Mouse (Mus musculus): ENCODE measurements around the gene Mrps33. TPM values are rescaled to one million over a fixed set of nuclear protein-coding genes. Genes with fewer than 3 reads are reported as not detected.

Mrps33 gene
- polyA plus RNA-seq (2012; rRNA removed) = 88.9 and 111 TPM in 2 replicates

DNA sequence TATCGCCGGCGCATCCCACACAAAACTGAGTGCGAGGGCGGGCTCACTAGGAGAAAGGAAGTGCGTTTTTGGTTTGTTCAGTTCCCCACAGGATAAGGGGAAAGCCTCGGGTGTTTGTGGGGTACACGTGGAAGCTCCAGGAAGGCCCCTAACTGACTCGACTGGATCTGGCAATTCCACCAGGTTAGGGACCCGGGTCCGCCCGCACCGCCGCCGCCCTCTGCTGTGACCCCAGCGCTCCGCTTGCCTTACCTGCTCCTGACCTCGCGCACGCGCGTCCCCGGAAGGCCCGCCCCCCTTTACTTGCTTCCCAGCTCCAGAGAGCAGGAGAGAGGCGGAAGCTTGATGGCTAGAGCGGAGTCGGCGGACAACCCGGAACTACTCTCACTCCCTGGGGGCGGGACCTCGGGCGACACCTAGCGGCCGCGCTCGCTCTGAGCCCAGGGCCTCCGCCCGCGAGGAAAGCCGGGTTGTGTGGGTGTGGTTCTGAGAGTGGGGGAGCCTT lies at the start of gene Mrps33:
Mrps33 (minus strand) TSS at position 377 of the 505 bp plus-strand sequence.
- peak; percentile 81 for TF ChIP-seq CTCF (conservative IDR thresholded peaks at IDR 0.05; ENCODE audit: insufficient read depth, insufficient read length, low read depth, low read length)
- TF ChIP-seq POLR2A (IDR thresholded peaks at IDR 0.05; ENCODE audit: low read depth, low read length) = peak; percentile 50
- Histone ChIP-seq H3K4me3 (ENCODE audit: insufficient read depth, low read depth, low read length) (peak within 1 kb of the TSS; percentile 79), H3K36me3 (ENCODE audit: control insufficient read depth, insufficient read depth, low read length) (no peaks in the 10 kb centered on the region), H3K27ac (ENCODE audit: insufficient read depth, low read depth, low read length) (peak within 1 kb of the TSS; percentile 69), H3K27me3 (replicated peaks; ENCODE audit: control insufficient read depth, insufficient read depth, low read length) (no peaks in the 10 kb centered on the region), H3K4me1 (ENCODE audit: control insufficient read depth, insufficient read depth, low read length) (no peaks in the 10 kb centered on the region)
- DNase-seq = peak; percentile 98
- under 1% methylated on average over 40 of the region's 40 CpGs for WGBS

DNA sequence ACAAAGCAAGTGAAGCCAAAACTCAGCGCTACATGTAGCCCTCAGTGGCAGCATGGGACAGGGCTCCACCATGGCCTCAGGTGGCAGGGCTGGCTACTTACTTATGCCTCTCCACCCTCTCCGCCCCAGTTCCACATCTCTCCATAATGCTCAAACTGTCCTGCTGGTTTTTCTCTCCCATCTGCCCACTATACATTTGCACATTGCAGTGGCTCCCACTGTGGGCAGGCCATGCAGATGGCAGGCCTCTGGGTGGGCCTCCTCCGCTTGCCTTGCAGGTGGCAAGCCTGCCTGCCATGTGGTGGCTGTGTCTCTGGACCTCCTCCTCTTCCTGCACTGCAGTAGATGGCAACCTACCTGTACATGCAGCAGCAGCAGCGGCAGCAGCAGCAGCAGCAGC lies 38.9 kb upstream of the Mrps33 start:
- H3K4me1 ChIP-seq (ENCODE audit: control insufficient read depth, insufficient read depth, low read length) = no peaks in the 10 kb centered on the region
- 91% methylated on average over 4 of the region's 4 CpGs for WGBS
- TF ChIP-seq POLR2A (IDR thresholded peaks at IDR 0.05; ENCODE audit: low read depth, low read length) = no peak
- TF ChIP-seq CTCF (conservative IDR thresholded peaks at IDR 0.05; ENCODE audit: insufficient read depth, insufficient read length, low read depth, low read length) = no peak
- DNase-seq = no peak
- H3K27ac ChIP-seq (ENCODE audit: insufficient read depth, low read depth, low read length) = no peak overlapping the region
- H3K27me3 ChIP-seq (replicated peaks; ENCODE audit: control insufficient read depth, insufficient read depth, low read length) = no peaks in the 10 kb centered on the region
- no peak overlapping the region for H3K4me3 ChIP-seq (ENCODE audit: insufficient read depth, low read depth, low read length)
- H3K36me3 ChIP-seq (ENCODE audit: control insufficient read depth, insufficient read depth, low read length) = no peaks in the 10 kb centered on the region

DNA sequence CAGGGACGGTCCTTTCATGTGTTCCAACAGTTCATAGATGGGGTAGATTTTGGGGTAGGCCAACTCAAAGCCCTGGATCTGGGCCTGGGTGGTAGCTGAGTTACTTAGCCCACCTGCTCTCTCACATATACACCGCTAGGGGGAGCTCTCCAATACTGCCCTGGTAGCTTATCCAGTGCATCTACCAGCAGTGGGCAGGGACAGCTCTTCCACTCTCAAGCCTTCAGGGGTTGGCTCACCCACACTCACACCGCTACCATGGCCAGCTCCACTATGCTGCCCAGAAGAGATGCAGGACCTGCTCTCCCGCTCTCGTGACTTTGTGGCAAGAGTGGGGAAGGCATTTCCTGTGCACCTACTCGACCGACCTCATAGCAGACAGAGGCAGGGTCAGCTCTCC lies 38.0 kb upstream of the Mrps33 start:
- no peaks in the 10 kb centered on the region for H3K27me3 ChIP-seq (replicated peaks; ENCODE audit: control insufficient read depth, insufficient read depth, low read length)
- no peaks in the 10 kb centered on the region for H3K36me3 ChIP-seq (ENCODE audit: control insufficient read depth, insufficient read depth, low read length)
- H3K27ac ChIP-seq (ENCODE audit: insufficient read depth, low read depth, low read length) = no peak overlapping the region
- H3K4me3 ChIP-seq (ENCODE audit: insufficient read depth, low read depth, low read length) = no peak overlapping the region
- WGBS = 41% methylated on average over 7 of the region's 7 CpGs
- H3K4me1 ChIP-seq (ENCODE audit: control insufficient read depth, insufficient read depth, low read length) = no peaks in the 10 kb centered on the region
- DNase-seq = peak; percentile 8
- TF ChIP-seq POLR2A (IDR thresholded peaks at IDR 0.05; ENCODE audit: low read depth, low read length) (no peak), CTCF (conservative IDR thresholded peaks at IDR 0.05; ENCODE audit: insufficient read depth, insufficient read length, low read depth, low read length) (no peak; the same call in 1 of the 2 replicates)

DNA sequence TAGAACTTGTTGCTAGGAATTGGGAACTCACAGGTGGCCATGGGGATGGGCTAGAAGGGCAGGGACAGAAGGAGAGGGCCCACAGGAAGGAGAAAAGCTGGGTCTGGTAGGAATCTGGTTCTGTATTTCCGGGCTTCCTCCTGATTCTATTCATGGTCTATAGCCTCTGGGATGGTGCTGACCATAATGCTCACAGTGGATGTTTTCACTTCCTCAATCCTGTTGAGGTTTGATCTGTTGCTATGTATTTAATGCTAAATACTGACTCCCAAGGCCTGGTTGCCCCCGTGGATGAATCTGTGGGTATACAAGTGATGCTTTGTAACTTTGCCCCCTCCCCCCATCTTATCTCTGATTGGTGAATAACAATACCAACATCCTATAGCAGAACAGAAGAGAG lies 36.8 kb upstream of the Mrps33 start:
- WGBS = 75% methylated on average over 2 of the region's 2 CpGs
- Histone ChIP-seq H3K27ac (ENCODE audit: insufficient read depth, low read depth, low read length) (no peak overlapping the region), H3K27me3 (replicated peaks; ENCODE audit: control insufficient read depth, insufficient read depth, low read length) (no peaks in the 10 kb centered on the region), H3K36me3 (ENCODE audit: control insufficient read depth, insufficient read depth, low read length) (no peaks in the 10 kb centered on the region), H3K4me3 (ENCODE audit: insufficient read depth, low read depth, low read length) (no peak overlapping the region), H3K4me1 (ENCODE audit: control insufficient read depth, insufficient read depth, low read length) (no peaks in the 10 kb centered on the region)
- DNase-seq = no peak
- TF ChIP-seq POLR2A (IDR thresholded peaks at IDR 0.05; ENCODE audit: low read depth, low read length) (no peak), CTCF (conservative IDR thresholded peaks at IDR 0.05; ENCODE audit: insufficient read depth, insufficient read length, low read depth, low read length) (no peak)

DNA sequence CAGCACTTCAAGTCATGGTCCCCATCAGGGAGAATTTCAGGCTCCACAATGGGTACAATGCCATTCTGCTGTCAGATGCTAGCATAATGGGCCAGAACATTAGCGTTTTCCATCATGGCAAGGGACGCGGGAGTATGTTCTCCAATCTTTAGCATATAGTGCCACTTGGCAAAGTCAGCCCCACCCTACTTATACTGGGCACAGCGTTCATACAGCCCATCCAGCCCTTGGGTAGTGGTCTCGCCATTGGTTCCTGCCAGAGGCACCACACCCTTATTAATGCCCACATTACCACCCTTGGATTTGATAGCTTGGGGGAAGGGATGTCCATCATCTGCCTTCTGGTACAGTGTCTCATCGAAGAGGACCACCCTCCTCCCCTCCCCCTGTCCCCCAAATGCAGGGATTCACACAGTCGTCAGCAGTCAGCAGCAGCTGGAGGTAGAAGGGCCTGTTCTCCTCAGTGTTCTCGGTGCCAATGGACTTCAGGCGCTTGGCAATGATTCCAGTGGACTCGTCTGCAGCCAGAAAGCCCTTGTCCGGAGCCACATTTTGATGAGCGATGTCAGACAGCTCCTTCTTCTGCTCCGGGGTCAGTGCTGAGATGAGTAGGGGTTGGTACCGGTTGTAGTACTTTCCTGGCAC lies 33.0 kb upstream of the Mrps33 start:
- Histone ChIP-seq H3K27me3 (replicated peaks; ENCODE audit: control insufficient read depth, insufficient read depth, low read length) (no peaks in the 10 kb centered on the region), H3K4me1 (ENCODE audit: control insufficient read depth, insufficient read depth, low read length) (no peaks in the 10 kb centered on the region), H3K4me3 (ENCODE audit: insufficient read depth, low read depth, low read length) (no peak overlapping the region), H3K27ac (ENCODE audit: insufficient read depth, low read depth, low read length) (no peak overlapping the region), H3K36me3 (ENCODE audit: control insufficient read depth, insufficient read depth, low read length) (no peaks in the 10 kb centered on the region)
- TF ChIP-seq POLR2A (IDR thresholded peaks at IDR 0.05; ENCODE audit: low read depth, low read length) (no peak), CTCF (conservative IDR thresholded peaks at IDR 0.05; ENCODE audit: insufficient read depth, insufficient read length, low read depth, low read length) (no peak)
- WGBS = 88% methylated on average over 14 of the region's 14 CpGs
- DNase-seq = no peak

DNA sequence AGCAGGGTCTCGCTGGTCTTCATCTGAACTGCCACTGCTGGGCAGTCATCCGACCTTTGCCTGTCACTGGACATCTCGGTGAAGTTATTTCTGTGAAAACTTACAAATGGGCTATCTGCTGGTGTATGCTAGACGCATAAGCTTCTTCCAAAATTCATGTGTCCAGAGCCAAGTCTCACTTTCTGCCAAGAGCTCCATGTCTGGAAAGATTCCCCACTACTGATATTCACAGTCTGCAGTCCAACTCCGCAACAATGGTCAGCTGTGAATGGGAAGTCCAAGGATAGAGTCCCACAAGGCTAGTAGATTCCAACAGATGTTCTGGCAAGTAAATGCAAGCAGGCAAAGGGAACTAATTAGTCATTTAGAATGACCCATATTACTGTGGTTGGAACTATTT lies 17.9 kb upstream of the Mrps33 start:
- 79% methylated on average over 5 of the region's 5 CpGs for WGBS
- no peaks in the 10 kb centered on the region for H3K36me3 ChIP-seq (ENCODE audit: control insufficient read depth, insufficient read depth, low read length)
- no peaks in the 10 kb centered on the region for H3K4me1 ChIP-seq (ENCODE audit: control insufficient read depth, insufficient read depth, low read length)
- no peak for DNase-seq
- no peak overlapping the region for H3K4me3 ChIP-seq (ENCODE audit: insufficient read depth, low read depth, low read length)
- no peaks in the 10 kb centered on the region for H3K27me3 ChIP-seq (replicated peaks; ENCODE audit: control insufficient read depth, insufficient read depth, low read length)
- TF ChIP-seq CTCF (conservative IDR thresholded peaks at IDR 0.05; ENCODE audit: insufficient read depth, insufficient read length, low read depth, low read length) (no peak), POLR2A (IDR thresholded peaks at IDR 0.05; ENCODE audit: low read depth, low read length) (no peak)
- no peak overlapping the region for H3K27ac ChIP-seq (ENCODE audit: insufficient read depth, low read depth, low read length)

DNA sequence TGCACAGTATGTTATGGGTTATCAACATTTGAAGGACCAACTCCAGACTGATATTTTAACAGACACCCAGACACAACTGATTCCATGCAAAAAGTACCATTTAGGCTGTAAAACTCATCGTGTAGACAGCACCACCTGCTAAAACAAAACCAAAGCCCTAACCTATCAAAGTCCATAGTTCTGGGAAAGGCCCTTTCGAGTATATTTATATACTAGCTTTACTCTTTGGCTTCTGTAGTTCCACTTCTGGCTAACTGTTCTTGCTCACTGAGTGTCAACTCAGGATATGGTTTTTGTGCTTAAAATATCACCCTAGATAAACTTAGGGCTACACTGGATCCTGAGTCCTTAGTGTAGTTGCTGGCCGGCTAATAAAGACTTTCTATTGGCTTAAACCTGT lies 10.5 kb upstream of the Mrps33 start:
- TF ChIP-seq POLR2A (IDR thresholded peaks at IDR 0.05; ENCODE audit: low read depth, low read length) = no peak
- TF ChIP-seq CTCF (conservative IDR thresholded peaks at IDR 0.05; ENCODE audit: insufficient read depth, insufficient read length, low read depth, low read length) = no peak

More for the DNA sequence above, 10.5 kb upstream of the Mrps33 start:
- Histone ChIP-seq H3K36me3 (ENCODE audit: control insufficient read depth, insufficient read depth, low read length) (no peaks in the 10 kb centered on the region), H3K4me1 (ENCODE audit: control insufficient read depth, insufficient read depth, low read length) (no peaks in the 10 kb centered on the region), H3K4me3 (ENCODE audit: insufficient read depth, low read depth, low read length) (no peak overlapping the region), H3K27me3 (replicated peaks; ENCODE audit: control insufficient read depth, insufficient read depth, low read length) (no peaks in the 10 kb centered on the region), H3K27ac (ENCODE audit: insufficient read depth, low read depth, low read length) (no peak overlapping the region)
- DNase-seq = no peak
- WGBS = 84% methylated on average over 3 of the region's 3 CpGs
